ENCODE assay signal across 19 mouse cellular contexts in the genomic region with DNA sequence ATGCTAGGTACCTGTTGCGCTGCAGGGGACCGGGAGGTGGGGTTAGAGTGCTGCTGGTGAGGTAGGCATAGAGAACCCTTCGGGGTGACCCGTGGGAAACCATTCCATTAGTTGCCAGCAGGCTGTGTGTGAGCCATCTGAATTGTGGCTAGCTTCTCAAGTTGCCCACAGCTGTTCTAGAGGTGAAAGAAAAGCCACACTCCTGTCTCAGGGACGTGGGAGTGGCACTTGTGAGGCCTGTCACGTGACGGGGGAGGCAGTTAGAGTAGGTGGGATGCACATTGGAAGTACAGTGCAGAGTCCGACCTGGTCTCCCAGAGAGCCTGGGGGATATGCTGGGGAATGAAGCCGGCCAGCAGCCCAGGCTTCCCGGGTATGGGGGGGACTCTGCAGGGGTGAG. TPM values are rescaled to one million over a fixed set of nuclear protein-coding genes. Genes with fewer than 3 reads are reported as not detected.
"Had no signal": no experiment of that assay in that cellular context is flagged by ENCODE, and none has a peak within 500 bp of the region (broad histone marks: within the 10 kb centered on the region; RNA-seq: fewer than 3 reads in every experiment).

No protein-coding gene starts in this region.

- H3K9me3 ChIP-seq: limb, embryonic 12.5 days; limb, embryonic 15.5 days; liver, embryonic 12.5 days; liver, embryonic 15.5 days; midbrain, embryonic 12.5 days had no signal

- H3K4me3 ChIP-seq: limb, embryonic 12.5 days; limb, embryonic 15.5 days; liver, embryonic 12.5 days; liver, embryonic 15.5 days; midbrain, embryonic 12.5 days had no signal

- H3K27ac ChIP-seq: limb, embryonic 12.5 days; limb, embryonic 15.5 days; liver, embryonic 12.5 days; liver, embryonic 15.5 days; macrophage; midbrain, embryonic 12.5 days had no signal

- H3K9ac ChIP-seq: limb, embryonic 12.5 days; limb, embryonic 15.5 days; liver, embryonic 12.5 days; liver, embryonic 15.5 days; midbrain, embryonic 12.5 days had no signal

- DNase-seq: kidney, adult 18-20 months; kidney, adult 9 months; kidney, postnatal 14 days; kidney, postnatal 4 days; lung, adult 2 months; thymus, adult 18-20 months; thymus, postnatal 14 days; thymus, postnatal 4 days had no signal

- H3K4me2 ChIP-seq: limb, embryonic 12.5 days; limb, embryonic 15.5 days; liver, embryonic 12.5 days; liver, embryonic 15.5 days; midbrain, embryonic 12.5 days had no signal

- H3K27me3 ChIP-seq: limb, embryonic 12.5 days; limb, embryonic 15.5 days; liver, embryonic 12.5 days; liver, embryonic 15.5 days; midbrain, embryonic 12.5 days had no signal

- ATAC-seq: liver, embryonic 12.5 days had no signal

RNA-seq across cellular contexts. Expression of a gene that starts 32.8 kb away (rescaled TPM):
- total RNA-seq: megakaryocyte, adult 5-6 weeks; midbrain, postnatal 0 days had no signal
- polyA plus RNA-seq: kidney, embryonic 16.5 days; limb, embryonic 12.5 days; limb, embryonic 15.5 days; liver, embryonic 12.5 days; liver, embryonic 15.5 days; lung, adult 2 months; lung, embryonic 16.5 days; macrophage; midbrain, embryonic 12.5 days; small intestine, adult 2 months had no signal
